Mouse (Mus musculus) stomach, embryonic 16.5 days (tissue): ENCODE results near the gene Kctd17. TPM values are rescaled to one million over a fixed set of nuclear protein-coding genes. Genes with fewer than 3 reads are reported as not detected.

Source experiments
- ATAC-seq: fragments of 200-750 bp; cut with Nextera tagmentation; 2 replicates; pipeline ENCODE4 v1.8.0; 2017; ENCODE audit warnings: moderate number of reproducible peaks, moderate TSS enrichment; ENCODE audit not compliant: insufficient read depth, low FRiP score
- H3K27ac ChIP-seq: fragments of 300-500 bp; sonication (generic); 2 replicates; pipeline ENCODE4 v1.5.1; 2014; ENCODE audit warnings: low read length
- H3K27me3 ChIP-seq: fragments of 300-500 bp; sonication (generic); 2 replicates; pipeline ENCODE4 v1.6.1; 2014; ENCODE audit warnings: low read length, control low read depth, mixed read lengths; ENCODE audit not compliant: control insufficient read depth, insufficient read depth
- H3K36me3 ChIP-seq: fragments of 300-500 bp; sonication (generic); 2 replicates; pipeline ENCODE4 v1.6.1; 2014; ENCODE audit warnings: low read length; ENCODE audit not compliant: control insufficient read depth, insufficient read depth
- H3K4me1 ChIP-seq: fragments of 300-500 bp; sonication (generic); 2 replicates; pipeline ENCODE4 v1.6.1; 2014; ENCODE audit warnings: low read length, control low read depth, mixed read lengths; ENCODE audit not compliant: control insufficient read depth, insufficient read depth
- H3K4me2 ChIP-seq: fragments of 300-500 bp; sonication (generic); 2 replicates; pipeline ENCODE4 v1.6.1; 2014; ENCODE audit warnings: low read depth, low read length, mixed read lengths
- H3K4me3 ChIP-seq: fragments of 300-500 bp; sonication (generic); replicated peaks from 2 replicates; pipeline ENCODE4 v1.5.1; 2014; ENCODE audit warnings: mild to moderate bottlenecking, low read length
- H3K9ac ChIP-seq: fragments of 300-500 bp; sonication (generic); 2 replicates; pipeline ENCODE4 v1.6.1; 2014; ENCODE audit warnings: low read length
- H3K9me3 ChIP-seq: fragments of 300-500 bp; sonication (generic); replicated peaks from 2 replicates; pipeline ENCODE4 v1.6.1; 2016; ENCODE audit warnings: low read length, control low read depth; ENCODE audit not compliant: control insufficient read depth
- WGBS: fragments of 180-500 bp; shearing (Covaris S2); extraction: QIAGEN DNeasy Blood & Tissue Kit; methylation state at CpG from one replicate; pipeline ENCODE4 v1.1.7; 2014; 5-methylcytosine and 5-hydroxymethylcytosine counted together
- polyA plus RNA-seq: library from polyadenylated mRNA; unstranded; fragments of >200 nt; fragmentation: Nextera tagmentation; extraction: Ambion mirVana; gene quantifications from 2 replicates; pipeline ENCODE4 v1.2.1, GENCODE M21; 2015

Kctd17 gene
- polyA plus RNA-seq, 1 experiment from 2014 or later: 32.0 TPM

- H3K4me3 ChIP-seq: peak overlapping the region; percentile 34
- peaks cover 11% of the 10 kb centered on the region; the same call in 1 of the 2 replicates for H3K27me3 ChIP-seq
- H3K4me1 ChIP-seq: peaks cover 22% of the 10 kb centered on the region
- peak overlapping the region; percentile 55; the same call in 1 of the 2 replicates for H3K9ac ChIP-seq
- no peak for ATAC-seq
- peak overlapping the region; percentile 60; the same call in 1 of the 2 replicates for H3K27ac ChIP-seq
- 28% methylated on average over 12 of the region's 12 CpGs for WGBS
- H3K4me2 ChIP-seq: peak overlapping the region; percentile 52
- H3K9me3 ChIP-seq: no peaks in the 10 kb centered on the region
- H3K36me3 ChIP-seq: no peaks in the 10 kb centered on the region; the same call in 1 of the 2 replicates
Measured at GRCm38 (mm10) chr15:78409570-78410052, 18.8 kb upstream of the Kctd17 start.

GRCm38 (mm10) chr15:78413083-78413718 is 15.2 kb upstream of the Kctd17 start:
- no peak overlapping the region for H3K9ac ChIP-seq

DNA sequence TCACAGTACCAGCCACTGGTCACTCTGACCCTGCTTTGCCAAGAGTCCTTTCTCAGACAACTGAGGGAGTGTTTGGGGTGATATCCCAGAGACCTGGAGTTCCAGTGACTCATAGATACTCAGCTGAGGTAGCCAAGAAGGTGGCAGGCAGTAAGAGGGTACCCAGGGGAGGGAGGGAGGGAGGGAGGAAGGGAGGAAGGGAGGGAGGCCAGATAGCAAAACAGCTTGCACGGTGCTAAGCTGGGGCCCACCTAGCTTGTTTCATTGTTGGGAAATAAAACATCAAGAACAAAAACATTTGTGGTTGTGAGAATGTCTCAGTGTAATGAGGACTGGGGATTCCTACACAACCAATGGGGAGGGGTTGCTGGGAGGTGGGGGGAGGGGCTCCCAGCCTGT is 14.6 kb upstream of the Kctd17 start:
- peak overlapping the region; percentile 31; the same call in 1 of the 2 replicates for H3K27ac ChIP-seq
- WGBS: 58% methylated on average over 1 of the region's 1 CpGs
- no peak for ATAC-seq
- peaks cover 9% of the 10 kb centered on the region for H3K4me1 ChIP-seq
- H3K27me3 ChIP-seq: peaks cover 8% of the 10 kb centered on the region; the same call in 1 of the 2 replicates
- no peak overlapping the region for H3K4me3 ChIP-seq
- no peak overlapping the region for H3K4me2 ChIP-seq
- no peaks in the 10 kb centered on the region for H3K9me3 ChIP-seq
- no peaks in the 10 kb centered on the region; the same call in 1 of the 2 replicates for H3K36me3 ChIP-seq
- no peak overlapping the region for H3K9ac ChIP-seq

More at GRCm38 (mm10) chr15:78413083-78413718, 15.2 kb upstream of the Kctd17 start:
- ATAC-seq: peak; percentile 40
- Histone ChIP-seq H3K4me2 (no peak overlapping the region), H3K9me3 (no peaks in the 10 kb centered on the region), H3K4me3 (no peak overlapping the region), H3K36me3 (no peaks in the 10 kb centered on the region; the same call in 1 of the 2 replicates), H3K27me3 (peaks cover 11% of the 10 kb centered on the region; the same call in 1 of the 2 replicates), H3K27ac (peak overlapping the region; percentile 31; the same call in 1 of the 2 replicates), H3K4me1 (peaks cover 10% of the 10 kb centered on the region)
- 82% methylated on average over 14 of the region's 14 CpGs for WGBS

DNA sequence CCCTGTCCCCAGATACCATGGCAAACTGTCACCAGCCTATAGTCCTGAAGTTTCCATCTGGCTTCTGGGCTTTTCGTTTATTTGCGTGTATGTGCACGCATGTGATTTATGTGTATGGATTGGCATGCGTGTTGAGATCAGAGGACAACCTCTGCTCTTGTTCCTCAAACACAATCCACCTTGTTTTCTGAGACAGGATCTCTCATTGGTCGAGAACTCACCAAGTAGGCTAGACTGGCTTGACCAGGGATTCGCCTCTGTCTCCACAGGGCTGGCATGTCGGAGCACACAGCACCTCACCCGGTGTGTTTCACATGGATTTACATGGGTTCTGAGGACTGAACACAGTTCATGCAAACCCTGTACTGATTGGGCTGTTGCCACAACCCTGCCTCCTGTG is 14.2 kb upstream of the Kctd17 start:
- WGBS: 81% methylated on average over 8 of the region's 8 CpGs
- H3K9me3 ChIP-seq: no peaks in the 10 kb centered on the region
- H3K4me2 ChIP-seq: no peak overlapping the region
- no peak overlapping the region for H3K4me3 ChIP-seq
- peaks cover 9% of the 10 kb centered on the region for H3K4me1 ChIP-seq
- no peaks in the 10 kb centered on the region; the same call in 1 of the 2 replicates for H3K36me3 ChIP-seq
- no peak overlapping the region for H3K9ac ChIP-seq
- peak overlapping the region; percentile 41; the same call in 1 of the 2 replicates for H3K27ac ChIP-seq
- no peak for ATAC-seq
- peaks cover 8% of the 10 kb centered on the region; the same call in 1 of the 2 replicates for H3K27me3 ChIP-seq

- peak overlapping the region; percentile 92 for H3K27ac ChIP-seq
- peak; percentile 73; the same call in 1 of the 2 replicates for ATAC-seq
- whole genome bisulfite sequencing: 8% methylated on average over 4 of the region's 4 CpGs
Measured at GRCm38 (mm10) chr15:78416937-78417336, 11.4 kb upstream of the Kctd17 start.

GRCm38 (mm10) chr15:78420395-78420794 is 8.0 kb upstream of the Kctd17 start:
- Histone ChIP-seq H3K4me1 (peaks cover 6% of the 10 kb centered on the region), H3K9me3 (no peaks in the 10 kb centered on the region), H3K27ac (no peak overlapping the region; the same call in 1 of the 2 replicates), H3K9ac (no peak overlapping the region), H3K4me2 (no peak overlapping the region), H3K36me3 (no peaks in the 10 kb centered on the region), H3K4me3 (no peak overlapping the region), H3K27me3 (no peaks in the 10 kb centered on the region)
- ATAC-seq: no peak
- WGBS: 82% methylated on average over 13 of the region's 13 CpGs

More at GRCm38 (mm10) chr15:78416937-78417336, 11.4 kb upstream of the Kctd17 start:
- no peaks in the 10 kb centered on the region for H3K9me3 ChIP-seq
- no peaks in the 10 kb centered on the region for H3K36me3 ChIP-seq
- H3K4me3 ChIP-seq: no peak overlapping the region
- H3K27me3 ChIP-seq: no peaks in the 10 kb centered on the region
- no peak overlapping the region; the same call in 1 of the 2 replicates for H3K4me2 ChIP-seq
- H3K9ac ChIP-seq: peak overlapping the region; percentile 55
- H3K4me1 ChIP-seq: peaks cover 6% of the 10 kb centered on the region

- H3K27me3 ChIP-seq: no peaks in the 10 kb centered on the region
- H3K4me1 ChIP-seq: no peaks in the 10 kb centered on the region
- peak overlapping the region; percentile 41 for H3K4me2 ChIP-seq
- H3K36me3 ChIP-seq: no peaks in the 10 kb centered on the region
- H3K4me3 ChIP-seq: no peak overlapping the region
- 14% methylated on average over 16 of the region's 16 CpGs for WGBS
- H3K9ac ChIP-seq: no peak overlapping the region
- no peaks in the 10 kb centered on the region for H3K9me3 ChIP-seq
- H3K27ac ChIP-seq: no peak overlapping the region
- peak; percentile 36; the same call in 1 of the 2 replicates for ATAC-seq
Measured at GRCm38 (mm10) chr15:78422046-78422956, 6.1 kb upstream of the Kctd17 start.

- Histone ChIP-seq H3K9me3 (no peaks in the 10 kb centered on the region), H3K27ac (no peak overlapping the region), H3K36me3 (no peaks in the 10 kb centered on the region), H3K4me1 (peaks cover 4% of the 10 kb centered on the region), H3K4me3 (no peak overlapping the region), H3K9ac (no peak overlapping the region), H3K27me3 (no peaks in the 10 kb centered on the region), H3K4me2 (no peak overlapping the region)
- WGBS: 15% methylated on average over 11 of the region's 11 CpGs
- no peak for ATAC-seq
Measured at GRCm38 (mm10) chr15:78424507-78424906, 3.9 kb upstream of the Kctd17 start.
